Mouse (Mus musculus) hindbrain, embryonic 16.5 days (tissue): ENCODE measurements at regions not wholly inside any gene's neighbourhood (a gene's known extent, or its start where the extent isn't known, plus 50 kb on each side); places are given as distances from the start of the nearest gene placed in this dataset.
A peak's percentile ranks its signal among the peaks of the same experiment; 100 is the strongest.

Experiments used
- ATAC-seq: fragments of 200-750 bp; cut with Nextera tagmentation; 2 replicates; pipeline ENCODE4 v1.8.0; 2017; ENCODE audit warnings: moderate TSS enrichment, moderate library complexity
- H3K27ac ChIP-seq: fragments of 300-500 bp; sonication (generic); 2 replicates; pipeline ENCODE4 v1.5.1; 2014; ENCODE audit warnings: low read depth, mild to moderate bottlenecking, control low read depth, low read length, moderate library complexity
- H3K27me3 ChIP-seq: fragments of 300-500 bp; sonication (generic); replicated peaks from 2 replicates; pipeline ENCODE4 v1.6.1; 2014; ENCODE audit warnings: low read length; ENCODE audit not compliant: control insufficient read depth, insufficient read depth
- H3K36me3 ChIP-seq: fragments of 300-500 bp; sonication (generic); 2 replicates; pipeline ENCODE4 v1.6.1; 2014; ENCODE audit warnings: mild to moderate bottlenecking, low read length, moderate library complexity, mixed read lengths; ENCODE audit not compliant: control insufficient read depth, insufficient read depth
- H3K4me1 ChIP-seq: fragments of 300-500 bp; sonication (generic); 2 replicates; pipeline ENCODE4 v1.6.1; 2014; ENCODE audit warnings: low read depth, low read length; ENCODE audit not compliant: control insufficient read depth, insufficient read depth
- H3K4me2 ChIP-seq: fragments of 300-500 bp; sonication (generic); 2 replicates; pipeline ENCODE4 v1.6.1; 2014; ENCODE audit warnings: mild to moderate bottlenecking, low read length, control low read depth, moderate library complexity
- H3K4me3 ChIP-seq: fragments of 300-500 bp; sonication (generic); 2 replicates; pipeline ENCODE4 v1.5.1; 2014; ENCODE audit warnings: mild to moderate bottlenecking, low read length, control low read depth, moderate library complexity
- H3K9ac ChIP-seq: fragments of 300-500 bp; sonication (generic); 2 replicates; pipeline ENCODE4 v1.6.1; 2014; ENCODE audit warnings: low read depth, mild to moderate bottlenecking, control low read depth, low read length, moderate library complexity
- H3K9me3 ChIP-seq: fragments of 300-500 bp; sonication (generic); 2 replicates; pipeline ENCODE4 v1.6.1; 2014; ENCODE audit warnings: mild to moderate bottlenecking, low read length, moderate library complexity; ENCODE audit not compliant: control insufficient read depth
- WGBS: fragments of 180-500 bp; shearing (Covaris S2); extraction: QIAGEN DNeasy Blood & Tissue Kit; methylation state at CpG from one replicate; pipeline ENCODE4 v1.1.7; 2014; 5-methylcytosine and 5-hydroxymethylcytosine counted together

GRCm38 (mm10) chr12:106157827-106158226 lies 147.8 kb downstream of the Vrk1 start:
- Histone ChIP-seq H3K27ac (no peak overlapping the region), H3K4me1 (no peaks in the 10 kb centered on the region), H3K4me3 (no peak overlapping the region), H3K9ac (no peak overlapping the region), H3K4me2 (no peak overlapping the region), H3K36me3 (no peaks in the 10 kb centered on the region), H3K27me3 (no peaks in the 10 kb centered on the region), H3K9me3 (no peaks in the 10 kb centered on the region)
- WGBS = 72% methylated on average over 4 of the region's 4 CpGs
- no peak for ATAC-seq

- no peak overlapping the region for H3K4me2 ChIP-seq
- H3K27ac ChIP-seq = no peak overlapping the region
- H3K9me3 ChIP-seq = no peaks in the 10 kb centered on the region
- no peak overlapping the region for H3K4me3 ChIP-seq
- H3K36me3 ChIP-seq = no peaks in the 10 kb centered on the region
- no peak for ATAC-seq
- no peaks in the 10 kb centered on the region for H3K27me3 ChIP-seq
- WGBS = 92% methylated on average over 14 of the region's 14 CpGs
- no peak overlapping the region for H3K9ac ChIP-seq
- H3K4me1 ChIP-seq = no peaks in the 10 kb centered on the region
Measured at GRCm38 (mm10) chr12:106158620-106159019, 148.6 kb downstream of the Vrk1 start.

GRCm38 (mm10) chr12:106171301-106171700 lies 161.3 kb downstream of the Vrk1 start:
- no peak overlapping the region for H3K9ac ChIP-seq
- no peak overlapping the region for H3K27ac ChIP-seq
- WGBS = 72% methylated on average over 5 of the region's 5 CpGs
- no peaks in the 10 kb centered on the region for H3K9me3 ChIP-seq
- H3K4me1 ChIP-seq = peaks cover 14% of the 10 kb centered on the region
- ATAC-seq = no peak
- H3K4me2 ChIP-seq = peak overlapping the region; percentile 25; the same call in 1 of the 2 replicates
- no peak overlapping the region for H3K4me3 ChIP-seq
- H3K27me3 ChIP-seq = no peaks in the 10 kb centered on the region; the same call in 1 of the 2 replicates
- H3K36me3 ChIP-seq = no peaks in the 10 kb centered on the region

DNA sequence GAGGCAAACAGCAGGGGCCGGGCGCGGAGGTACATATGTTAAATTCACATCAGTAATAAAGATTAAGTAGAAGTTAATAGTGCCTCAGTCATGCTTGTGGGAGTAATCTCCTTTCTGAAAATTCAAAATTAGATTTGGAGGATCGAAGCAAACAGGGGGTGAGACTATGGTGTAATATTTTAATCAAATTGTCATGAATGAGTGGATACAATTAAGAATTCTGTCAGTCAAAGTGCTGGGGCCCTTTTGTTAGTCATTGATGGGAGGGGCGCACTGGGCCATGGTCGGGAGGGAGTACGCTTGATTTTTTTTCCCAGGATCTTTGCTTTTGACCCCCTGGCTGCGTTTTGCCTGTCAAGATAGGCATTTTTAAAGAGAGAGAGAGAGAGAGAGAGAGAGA lies 163.2 kb downstream of the Vrk1 start:
- Histone ChIP-seq H3K9ac (no peak overlapping the region), H3K27me3 (no peaks in the 10 kb centered on the region; the same call in 1 of the 2 replicates), H3K36me3 (no peaks in the 10 kb centered on the region), H3K4me3 (no peak overlapping the region), H3K9me3 (no peaks in the 10 kb centered on the region), H3K4me1 (peaks cover 14% of the 10 kb centered on the region), H3K4me2 (peak overlapping the region; percentile 23), H3K27ac (no peak overlapping the region)
- 19% methylated on average over 8 of the region's 8 CpGs for WGBS
- ATAC-seq = no peak

GRCm38 (mm10) chr12:106174070-106174980 lies 164.3 kb downstream of the Vrk1 start:
- Histone ChIP-seq H3K36me3 (no peaks in the 10 kb centered on the region), H3K9me3 (no peaks in the 10 kb centered on the region), H3K27me3 (no peaks in the 10 kb centered on the region; the same call in 1 of the 2 replicates), H3K27ac (peak overlapping the region; percentile 70), H3K9ac (peak overlapping the region; percentile 57), H3K4me2 (peak overlapping the region; percentile 94), H3K4me1 (peaks cover 17% of the 10 kb centered on the region), H3K4me3 (peak overlapping the region; percentile 49)
- WGBS = under 1% methylated on average over 39 of the region's 39 CpGs
- peak; percentile 60 for ATAC-seq

DNA sequence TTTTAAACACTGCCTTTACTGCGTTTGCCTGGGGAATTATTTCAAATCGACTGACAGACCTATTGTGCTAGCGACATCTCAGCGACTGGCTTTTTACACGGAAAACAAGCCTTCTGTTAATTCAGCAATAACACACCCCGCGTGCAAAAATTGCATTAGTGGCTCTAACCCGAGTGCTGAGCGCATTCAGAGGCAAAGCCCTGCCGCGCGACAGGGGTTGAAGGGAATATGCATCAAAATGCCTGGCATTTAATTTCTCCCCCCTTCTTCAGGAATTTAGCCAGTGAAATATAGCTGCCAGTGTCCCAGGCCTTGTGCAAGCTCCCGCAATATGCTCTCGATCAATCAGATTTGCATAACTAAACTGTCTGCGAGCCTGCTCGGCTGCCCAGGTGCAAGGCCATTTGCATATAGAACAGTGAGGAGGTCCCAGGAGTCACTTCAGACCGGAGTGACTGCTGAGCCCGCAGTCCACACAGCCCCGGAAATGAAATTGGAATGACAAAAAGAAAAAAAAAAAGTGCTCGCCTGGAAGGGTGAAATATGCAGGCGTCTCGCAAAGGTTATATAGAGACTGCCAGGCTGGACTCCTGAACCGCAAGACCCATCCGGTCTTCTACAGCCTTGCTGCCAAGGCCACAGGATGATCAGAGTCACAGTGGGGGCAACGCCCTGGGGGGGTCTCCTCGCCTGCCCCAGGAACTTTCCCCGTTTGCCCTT lies 165.1 kb downstream of the Vrk1 start:
- H3K4me2 ChIP-seq = peak overlapping the region; percentile 94
- peak overlapping the region; percentile 49 for H3K4me3 ChIP-seq
- no peaks in the 10 kb centered on the region for H3K9me3 ChIP-seq
- ATAC-seq = no peak
- 3% methylated on average over 27 of the region's 27 CpGs for WGBS
- peak overlapping the region; percentile 57; the same call in 1 of the 2 replicates for H3K9ac ChIP-seq
- no peaks in the 10 kb centered on the region for H3K36me3 ChIP-seq
- peaks cover 17% of the 10 kb centered on the region for H3K4me1 ChIP-seq
- no peaks in the 10 kb centered on the region; the same call in 1 of the 2 replicates for H3K27me3 ChIP-seq
- H3K27ac ChIP-seq = peak overlapping the region; percentile 70

GRCm38 (mm10) chr12:106177302-106177701 lies 167.3 kb downstream of the Vrk1 start:
- H3K9ac ChIP-seq = no peak overlapping the region
- no peak overlapping the region for H3K4me2 ChIP-seq
- WGBS = 55% methylated on average over 4 of the region's 4 CpGs
- no peak overlapping the region for H3K4me3 ChIP-seq
- H3K4me1 ChIP-seq = peaks cover 17% of the 10 kb centered on the region
- H3K27ac ChIP-seq = no peak overlapping the region
- no peaks in the 10 kb centered on the region; the same call in 1 of the 2 replicates for H3K27me3 ChIP-seq
- no peak for ATAC-seq
- no peaks in the 10 kb centered on the region for H3K9me3 ChIP-seq
- H3K36me3 ChIP-seq = no peaks in the 10 kb centered on the region

DNA sequence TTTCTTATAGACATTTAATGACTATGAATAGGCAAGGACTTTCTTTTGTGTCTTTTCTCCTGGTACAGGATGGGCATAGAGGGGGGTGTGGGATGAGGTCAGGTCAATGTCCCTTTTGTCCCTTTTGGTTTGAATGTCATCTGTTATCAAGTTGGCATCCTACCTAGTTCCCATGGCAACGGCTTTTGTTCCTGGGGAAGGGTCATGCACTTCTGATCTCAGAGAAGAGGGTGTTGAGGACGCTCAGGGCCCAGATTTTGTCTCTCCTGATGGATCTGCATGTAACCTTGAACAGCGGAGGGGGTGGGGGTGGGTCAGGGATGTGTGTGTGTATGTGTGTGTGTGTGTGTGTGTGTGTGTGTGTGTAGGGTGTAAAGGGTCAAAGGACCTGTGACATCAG lies 167.8 kb downstream of the Vrk1 start:
- WGBS = 50% methylated on average over 3 of the region's 3 CpGs

GRCm38 (mm10) chr12:106178688-106179205 lies 168.7 kb downstream of the Vrk1 start:
- Histone ChIP-seq H3K9me3 (no peaks in the 10 kb centered on the region), H3K4me1 (peaks cover 13% of the 10 kb centered on the region), H3K27me3 (no peaks in the 10 kb centered on the region; the same call in 1 of the 2 replicates), H3K36me3 (no peaks in the 10 kb centered on the region), H3K4me3 (no peak overlapping the region), H3K9ac (no peak overlapping the region), H3K4me2 (no peak overlapping the region), H3K27ac (no peak overlapping the region)
- 0 out of 2 replicates have a peak, but pooled peaks have one; percentile 25 for ATAC-seq
- WGBS = 37% methylated on average over 11 of the region's 11 CpGs

More for the DNA sequence above, 167.8 kb downstream of the Vrk1 start:
- H3K9me3 ChIP-seq = no peaks in the 10 kb centered on the region
- H3K36me3 ChIP-seq = no peaks in the 10 kb centered on the region
- H3K27me3 ChIP-seq = no peaks in the 10 kb centered on the region; the same call in 1 of the 2 replicates
- H3K4me1 ChIP-seq = peaks cover 17% of the 10 kb centered on the region
- H3K4me2 ChIP-seq = no peak overlapping the region
- no peak overlapping the region for H3K4me3 ChIP-seq
- H3K9ac ChIP-seq = no peak overlapping the region
- no peak overlapping the region for H3K27ac ChIP-seq
- ATAC-seq = no peak
